In the genomic region with DNA sequence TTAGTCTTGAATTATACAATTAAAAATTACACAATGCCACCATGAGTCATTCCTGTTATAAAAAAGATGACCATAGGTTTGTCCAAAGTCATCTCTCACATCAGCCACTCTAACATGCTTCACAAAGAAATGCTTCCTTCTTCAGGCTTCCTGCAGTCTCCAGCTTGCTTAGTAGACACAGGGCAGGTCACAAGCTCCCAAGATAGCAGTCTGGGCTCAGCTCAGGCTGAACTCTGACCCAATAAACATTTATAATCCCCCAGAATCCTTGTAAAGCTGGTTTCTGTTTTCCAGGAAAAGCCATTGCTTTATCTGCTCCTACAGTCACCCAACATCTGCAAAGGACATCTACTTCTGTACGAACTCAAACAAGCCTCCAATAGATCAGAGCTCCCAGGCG, we compare ENCODE assay signal across 23 mouse cellular contexts.
DNase-seq lines count a peak whose midpoint lies in the region; ATAC-seq and TF ChIP-seq lines count a peak whose summit lies in the region.
"Had no signal": no experiment of that assay in that cellular context is flagged by ENCODE, and none has a peak within 500 bp of the region (broad histone marks: within the 10 kb centered on the region; RNA-seq: fewer than 3 reads in every experiment).

No protein-coding gene starts in this region.

- H3K9me3 ChIP-seq in kidney, embryonic 14.5 days (ENCODE audit: control insufficient read depth, low read length), result no peaks in the 10 kb centered on the region
- no peaks in the 10 kb centered on the region for H3K9me3 ChIP-seq in limb, embryonic 14.5 days (ENCODE audit: control insufficient read depth, low read length)
- H3K9me3 ChIP-seq: embryonic facial prominence, embryonic 12.5 days; heart, embryonic 10.5 days; limb, embryonic 12.5 days; stomach, embryonic 15.5 days had no signal

- no peaks in the 10 kb centered on the region for H3K36me3 ChIP-seq in kidney, embryonic 14.5 days (ENCODE audit: control insufficient read depth, insufficient read depth, low read length)
- H3K36me3 ChIP-seq in limb, embryonic 14.5 days (ENCODE audit: control insufficient read depth, insufficient read depth, low read length), result no peaks in the 10 kb centered on the region
- H3K36me3 ChIP-seq: embryonic facial prominence, embryonic 12.5 days; heart, embryonic 10.5 days; limb, embryonic 12.5 days; neural tube, embryonic 13.5 days; stomach, embryonic 15.5 days had no signal

- no peak for ATAC-seq in kidney, embryonic 14.5 days (ENCODE audit: low FRiP score, low TSS enrichment)
- 0 out of 2 replicates have a peak, but pooled peaks have one; percentile 55 for ATAC-seq in limb, embryonic 14.5 days (ENCODE audit: low FRiP score, low read depth)
- ATAC-seq in megakaryocyte, adult 5-6 weeks (ENCODE audit: poor library complexity, severe bottlenecking), result no peak
- ATAC-seq: CD4-positive, CD25-positive, alpha-beta regulatory T cell, adult 4 months; forebrain, postnatal 0 days; hindbrain, embryonic 16.5 days; liver, postnatal 0 days had no signal

- peak; percentile 2 for DNase-seq in kidney, adult 18-20 months
- DNase-seq in embryo, embryonic 11 days, result peak; percentile 19
- peak; percentile 4 to 13 for DNase-seq in kidney, adult 8-10 months
- DNase-seq in limb, embryonic 14.5 days (ENCODE audit: low spot score), result no peak
- no peak for DNase-seq in layer of hippocampus, adult 8-10 months (ENCODE audit: low spot score in 2 of 2)
- DNase-seq: cerebellum, adult 11-12 months; cerebellum, postnatal 25 days; forebrain, postnatal 0 days; gastrocnemius, postnatal 10 days; heart, postnatal 14 days; liver, postnatal 0 days; lung, postnatal 14 days; right cerebral cortex, postnatal 14 days; thymus, adult 2 months had no signal

- H3K4me2 ChIP-seq in kidney, embryonic 14.5 days (replicated peaks; ENCODE audit: low read depth, low read length), result no peak overlapping the region
- no peak overlapping the region for H3K4me2 ChIP-seq in limb, embryonic 14.5 days (replicated peaks; ENCODE audit: low read depth, low read length, severe bottlenecking)
- H3K4me2 ChIP-seq: embryonic facial prominence, embryonic 12.5 days; limb, embryonic 12.5 days; neural tube, embryonic 13.5 days; stomach, embryonic 15.5 days had no signal

- H3K27ac ChIP-seq in kidney, embryonic 14.5 days (ENCODE audit: low read depth, low read length), result no peak overlapping the region
- no peak overlapping the region for H3K27ac ChIP-seq in limb, embryonic 14.5 days (replicated peaks; ENCODE audit: low read depth, low read length)
- H3K27ac ChIP-seq: embryonic facial prominence, embryonic 12.5 days; heart, embryonic 10.5 days; limb, embryonic 12.5 days; neural tube, embryonic 13.5 days; stomach, embryonic 15.5 days had no signal

- H3K4me1 ChIP-seq in kidney, embryonic 14.5 days (ENCODE audit: control insufficient read depth, insufficient read depth, low read length), result no peaks in the 10 kb centered on the region
- 0 out of 2 replicates have a peak, but pooled peaks cover 4% of the 10 kb centered on the region for H3K4me1 ChIP-seq in limb, embryonic 14.5 days (ENCODE audit: control insufficient read depth, insufficient read depth, low read length)
- H3K4me1 ChIP-seq: embryonic facial prominence, embryonic 12.5 days; heart, embryonic 10.5 days; stomach, embryonic 15.5 days had no signal

- no peak overlapping the region for H3K4me3 ChIP-seq in kidney, embryonic 14.5 days (ENCODE audit: low read length)
- no peak overlapping the region for H3K4me3 ChIP-seq in limb, embryonic 14.5 days (replicated peaks; ENCODE audit: low read length)
- H3K4me3 ChIP-seq: embryonic facial prominence, embryonic 12.5 days; heart, embryonic 10.5 days; limb, embryonic 12.5 days; neural tube, embryonic 13.5 days; stomach, embryonic 15.5 days had no signal

- no peak overlapping the region for H3K9ac ChIP-seq in kidney, embryonic 14.5 days (ENCODE audit: low read depth, low read length)
- H3K9ac ChIP-seq in limb, embryonic 14.5 days (ENCODE audit: low read depth, low read length, severe bottlenecking), result no peak overlapping the region
- H3K9ac ChIP-seq: embryonic facial prominence, embryonic 12.5 days; forebrain, postnatal 0 days; limb, embryonic 12.5 days; liver, postnatal 0 days; neural tube, embryonic 13.5 days; stomach, embryonic 15.5 days had no signal

- WGBS in kidney, embryonic 14.5 days, result 27% methylated on average over 2 of the region's 2 CpGs
- 17% methylated on average over 2 of the region's 2 CpGs for WGBS in limb, embryonic 14.5 days

- no peaks in the 10 kb centered on the region for H3K27me3 ChIP-seq in kidney, embryonic 14.5 days (ENCODE audit: control insufficient read depth, insufficient read depth, low read length)
- H3K27me3 ChIP-seq in limb, embryonic 14.5 days (ENCODE audit: control insufficient read depth, insufficient read depth, low read length), result no peaks in the 10 kb centered on the region
- H3K27me3 ChIP-seq: embryonic facial prominence, embryonic 12.5 days; limb, embryonic 12.5 days; neural tube, embryonic 13.5 days; stomach, embryonic 15.5 days had no signal

- no peak for TF ChIP-seq POLR2A in limb, embryonic 14.5 days (IDR thresholded peaks at IDR 0.05; ENCODE audit: borderline replicate concordance, extremely low read depth, insufficient read depth, insufficient read length)

Comparison
In these comparisons a context has a peak if more than half of its experiments do, and no peak if none do; other contexts are left out.
1. DNase-seq: peak in kidney, adult 18-20 months (single experiment), embryo, embryonic 11 days (single experiment) and kidney, adult 8-10 months (2 of 2); none in limb, embryonic 14.5 days (single experiment) and layer of hippocampus, adult 8-10 months (0 of 2).